Mouse (Mus musculus) v-Abl transformed pro-B cells (cell line): ENCODE results near the gene Tubb2b.

Experiments used
- in situ Hi-C, 2 experiments: fragments of 400-800 bp; cut with MboI; formaldehyde crosslinking; loops; one replicate each; pipeline ENCODE4 v1.15.1; 2025; ENCODE audit not compliant: unreplicated experiment in 2 of 2

Gene Tubb2b

GRCm38 (mm10) chr13:34079801-34080200 lies 50.5 kb downstream of the Tubb2b start:
- in situ Hi-C loops, result loop anchor here (10.0 kb wide), 1 partner anchor 55 kb away; the partner anchor contains the start of gene Tubb2b (in 2 of the 2)

- in situ Hi-C loops, result loop anchor here (10.0 kb wide), 1 partner anchor 56 kb away; the partner anchor contains the start of gene Tubb2b (in 2 of the 2)
Measured at GRCm38 (mm10) chr13:34078500-34079280, 51.6 kb downstream of the Tubb2b start.

DNA sequence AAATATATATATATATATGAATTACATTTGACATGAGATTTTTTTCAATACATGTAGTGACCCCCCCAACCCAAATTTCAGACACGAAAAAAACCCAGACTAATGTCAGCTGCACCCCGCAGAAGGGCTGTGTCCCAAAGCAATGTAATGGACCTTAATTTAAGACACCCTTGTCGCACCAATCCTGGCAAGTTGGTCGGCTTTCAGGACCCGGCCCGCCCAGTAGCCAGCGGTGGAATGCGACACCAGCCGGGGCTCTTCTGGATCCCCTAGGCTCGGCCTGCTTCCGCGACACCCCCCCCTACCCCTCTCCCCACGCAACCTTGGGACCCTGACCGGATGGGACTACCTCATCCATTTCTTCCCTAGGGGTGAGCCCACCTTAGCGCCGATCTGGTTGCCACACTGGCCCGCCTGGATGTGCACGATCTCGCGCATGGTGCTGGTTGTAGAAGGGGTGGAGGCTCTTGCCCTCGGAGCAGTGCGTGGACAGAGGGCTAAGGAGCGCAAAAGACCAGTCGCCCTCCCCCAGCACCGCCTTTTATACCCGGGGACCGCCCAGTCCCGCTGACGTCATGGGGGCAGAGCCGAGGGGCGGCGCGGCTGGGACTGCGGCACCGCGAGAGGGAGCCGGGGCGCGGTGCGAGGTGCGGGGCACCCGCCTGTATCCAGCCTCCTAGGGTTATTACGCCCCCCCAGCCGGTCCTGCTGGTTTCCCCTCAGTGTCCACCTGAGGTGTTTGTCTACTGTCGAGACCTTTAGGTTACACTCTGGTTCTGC lies 52.6 kb downstream of the Tubb2b start, which contains the start of gene Tubb2a:
Gene Tubb2a (minus strand): TSS at position 516 of the 780 bp plus-strand sequence.
- in situ Hi-C loops, result loop anchor here (10.0 kb wide), 1 partner anchor 57 kb away; the partner anchor contains the start of gene Tubb2b (in 2 of the 2)
